Mouse (Mus musculus) kidney, postnatal 0 days (tissue): ENCODE results near the gene C6. TPM values are rescaled to one million over a fixed set of nuclear protein-coding genes. Genes with fewer than 3 reads are reported as not detected.

Experiments
- ATAC-seq: fragments of 200-750 bp; cut with Nextera tagmentation; replicated peaks from 2 replicates; pipeline ENCODE4 v1.8.0; 2017; ENCODE audit warnings: low read depth, moderate number of reproducible peaks, moderate TSS enrichment, moderate library complexity; ENCODE audit not compliant: low FRiP score
- DNase-seq: peaks from one replicate; pipeline ENCODE4 v3.0.0-alpha.2; 2016; ENCODE audit warnings: low spot score
- H3K27ac ChIP-seq: fragments of 300-500 bp; sonication (generic); 2 replicates; pipeline ENCODE4 v1.5.1; 2014; ENCODE audit warnings: mild to moderate bottlenecking
- H3K27me3 ChIP-seq: fragments of 300-500 bp; sonication (generic); 2 replicates; pipeline ENCODE4 v1.6.1; 2014; ENCODE audit warnings: low read length, mixed read lengths; ENCODE audit not compliant: insufficient read depth
- H3K36me3 ChIP-seq: fragments of 300-500 bp; sonication (generic); 2 replicates; pipeline ENCODE4 v1.6.1; 2014; ENCODE audit warnings: low read length, mixed read lengths; ENCODE audit not compliant: insufficient read depth
- H3K4me1 ChIP-seq: fragments of 300-500 bp; sonication (generic); replicated peaks from 2 replicates; pipeline ENCODE4 v1.6.1; 2014; ENCODE audit warnings: antibody characterized with exemption, low read length, mixed read lengths; ENCODE audit not compliant: insufficient read depth
- H3K4me2 ChIP-seq: fragments of 300-500 bp; sonication (generic); 2 replicates; pipeline ENCODE4 v1.6.1; 2014; ENCODE audit warnings: mild to moderate bottlenecking, low read length, moderate library complexity, mixed read lengths
- H3K4me3 ChIP-seq: fragments of 300-500 bp; sonication (generic); replicated peaks from 2 replicates; pipeline ENCODE4 v1.5.1; 2014; ENCODE audit warnings: low read depth, low read length
- H3K9ac ChIP-seq: fragments of 300-500 bp; sonication (generic); 2 replicates; pipeline ENCODE4 v1.6.1; 2014; ENCODE audit warnings: low read depth, low read length
- H3K9me3 ChIP-seq: fragments of 300-500 bp; sonication (generic); replicated peaks from 2 replicates; pipeline ENCODE4 v1.6.1; 2016; ENCODE audit warnings: low read length, inconsistent platforms, mixed read lengths
- CTCF ChIP-seq: IDR thresholded peaks from 2 replicates; pipeline ENCODE4 v1.5.1; 2016; ENCODE audit warnings: antibody characterized with exemption, low read depth, mild to moderate bottlenecking, moderate library complexity
- WGBS: fragments of 180-500 bp; shearing (Covaris S2); extraction: QIAGEN DNeasy Blood & Tissue Kit; methylation state at CpG from one replicate; pipeline ENCODE4 v1.1.7; 2014; 5-methylcytosine and 5-hydroxymethylcytosine counted together
- polyA plus RNA-seq: library from polyadenylated mRNA; unstranded; fragments of >200 nt; fragmentation: Nextera tagmentation; extraction: Ambion mirVana; gene quantifications from 2 replicates; pipeline ENCODE4 v1.2.1, GENCODE M21; 2015

Gene C6
- polyA plus RNA-seq, 1 experiment from 2014 or later: 0.11 TPM

DNA sequence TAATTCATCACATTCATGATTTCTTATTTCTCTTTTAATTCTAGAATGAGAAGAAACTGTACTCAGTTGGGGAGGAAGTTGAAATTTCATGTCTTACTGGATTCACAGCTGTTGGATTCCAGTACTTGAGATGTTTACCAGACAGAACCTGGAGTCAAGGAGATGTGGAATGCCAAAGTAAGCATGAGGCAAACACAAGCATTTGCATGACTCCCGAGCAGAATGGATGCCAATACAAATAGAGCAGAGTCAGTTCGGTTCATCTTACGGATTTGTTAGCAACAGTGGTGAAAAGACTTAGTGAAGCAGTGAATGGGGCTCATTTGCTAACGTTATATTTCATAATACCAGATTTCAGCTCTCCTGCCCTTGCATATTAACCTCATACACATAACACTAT, 69.9 kb downstream of the C6 start:
- Histone ChIP-seq H3K4me2 (no peak overlapping the region), H3K27me3 (no peaks in the 10 kb centered on the region), H3K4me3 (no peak overlapping the region), H3K9ac (no peak overlapping the region), H3K27ac (no peak overlapping the region), H3K4me1 (no peaks in the 10 kb centered on the region), H3K36me3 (no peaks in the 10 kb centered on the region), H3K9me3 (no peaks in the 10 kb centered on the region)
- peak; percentile 69 for DNase-seq
- TF ChIP-seq CTCF: no peak
- ATAC-seq: no peak
- WGBS: 54% methylated on average over 4 of the region's 4 CpGs

DNA sequence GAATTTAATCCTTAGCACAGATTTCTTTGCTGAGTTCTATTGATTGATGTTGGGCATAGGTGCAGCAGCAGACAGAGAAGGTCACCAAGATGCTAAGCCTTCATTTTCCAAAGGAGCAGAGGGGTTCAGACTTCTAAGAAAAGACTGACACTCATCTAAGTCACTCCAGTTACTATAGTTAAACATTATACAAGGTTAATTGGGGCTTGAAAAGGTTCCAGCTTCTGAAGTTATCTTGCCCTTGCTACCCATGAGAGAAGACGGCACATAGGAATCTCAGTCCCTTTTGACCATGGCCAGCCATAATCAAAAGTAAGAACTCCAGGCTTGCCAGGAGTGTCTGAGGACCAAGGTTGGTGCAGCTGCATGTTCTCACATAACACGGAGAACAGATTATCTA, 77.3 kb downstream of the C6 start:
- Histone ChIP-seq H3K27ac (no peak overlapping the region), H3K9ac (no peak overlapping the region), H3K4me1 (no peaks in the 10 kb centered on the region), H3K27me3 (no peaks in the 10 kb centered on the region), H3K4me3 (no peak overlapping the region), H3K4me2 (no peak overlapping the region), H3K36me3 (no peaks in the 10 kb centered on the region), H3K9me3 (no peaks in the 10 kb centered on the region)
- ATAC-seq (no peak), DNase-seq (no peak)
- TF ChIP-seq CTCF: no peak
- 65% methylated on average over 2 of the region's 2 CpGs for WGBS

DNA sequence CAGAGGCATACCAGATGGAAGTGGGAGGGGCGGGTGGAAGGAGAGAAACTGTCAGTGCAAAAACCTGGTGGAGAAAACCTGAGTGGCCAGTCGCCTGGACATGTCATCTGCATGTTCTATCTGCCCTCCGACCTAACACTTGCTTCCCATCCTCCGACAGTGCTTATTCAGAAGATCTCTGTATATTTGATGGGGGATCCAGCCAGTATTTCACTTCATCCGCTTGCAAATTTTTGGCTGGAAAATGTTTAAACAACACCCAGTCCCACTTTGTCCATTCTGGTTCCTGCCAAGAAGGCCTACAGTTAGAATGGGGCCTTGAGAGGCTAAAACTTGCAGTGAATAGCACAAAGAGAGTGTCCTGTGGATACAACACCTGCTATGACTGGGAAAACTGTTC, 81.2 kb downstream of the C6 start:
- H3K9me3 ChIP-seq: no peaks in the 10 kb centered on the region
- TF ChIP-seq CTCF: no peak
- no peak overlapping the region for H3K4me2 ChIP-seq
- ATAC-seq (no peak), DNase-seq (no peak)
- no peaks in the 10 kb centered on the region for H3K36me3 ChIP-seq
- no peak overlapping the region for H3K9ac ChIP-seq
- no peaks in the 10 kb centered on the region for H3K27me3 ChIP-seq
- H3K4me3 ChIP-seq: no peak overlapping the region
- 79% methylated on average over 5 of the region's 5 CpGs for WGBS
- no peaks in the 10 kb centered on the region for H3K4me1 ChIP-seq
- H3K27ac ChIP-seq: no peak overlapping the region

DNA sequence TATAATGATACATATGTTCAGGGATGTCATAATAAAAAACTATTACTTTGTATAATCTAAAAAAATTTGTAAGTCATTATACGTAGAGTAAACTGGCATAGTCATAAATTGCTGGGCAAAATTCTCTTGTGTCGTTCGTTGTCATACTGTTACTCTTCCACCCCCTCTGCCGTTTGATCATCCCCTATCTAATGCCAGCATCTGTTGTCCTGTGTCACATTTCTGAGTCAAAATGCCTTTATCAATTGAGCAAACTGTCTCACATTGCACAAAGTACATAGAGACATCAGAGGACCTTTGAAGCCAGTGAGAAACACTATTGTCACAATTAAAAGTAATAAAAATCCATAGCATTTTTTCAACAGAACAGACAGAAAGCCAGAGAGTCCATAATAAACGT, 88.0 kb downstream of the C6 start:
- H3K27me3 ChIP-seq: no peaks in the 10 kb centered on the region
- no peaks in the 10 kb centered on the region for H3K36me3 ChIP-seq
- WGBS: 88% methylated on average over 5 of the region's 5 CpGs
- no peak for TF ChIP-seq CTCF
- no peak overlapping the region for H3K9ac ChIP-seq
- H3K4me3 ChIP-seq: no peak overlapping the region
- H3K27ac ChIP-seq: no peak overlapping the region
- H3K9me3 ChIP-seq: no peaks in the 10 kb centered on the region
- ATAC-seq (no peak), DNase-seq (no peak)
- no peaks in the 10 kb centered on the region for H3K4me1 ChIP-seq
- no peak overlapping the region for H3K4me2 ChIP-seq

DNA sequence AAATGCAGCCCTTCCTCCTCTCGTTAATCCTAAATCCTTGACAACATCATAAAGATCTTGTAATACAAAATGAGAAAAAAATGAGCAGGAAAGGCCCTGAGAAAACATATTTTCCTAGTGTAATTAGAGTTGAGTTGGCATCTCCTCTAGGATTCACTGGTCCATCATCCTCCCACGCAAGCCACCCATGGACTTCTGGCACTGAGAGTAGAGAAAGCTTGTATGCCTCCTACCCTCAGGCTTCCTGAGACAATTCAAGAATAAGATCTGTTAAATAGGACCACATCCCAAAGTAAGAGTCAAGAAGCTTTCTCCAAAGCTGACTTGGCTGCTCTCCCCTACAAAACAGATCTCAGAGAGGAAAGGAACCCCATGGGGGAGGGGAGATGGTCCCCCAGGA, 88.7 kb downstream of the C6 start:
- Histone ChIP-seq H3K27me3 (no peaks in the 10 kb centered on the region), H3K4me1 (no peaks in the 10 kb centered on the region), H3K27ac (no peak overlapping the region), H3K36me3 (no peaks in the 10 kb centered on the region), H3K4me2 (no peak overlapping the region), H3K9ac (no peak overlapping the region), H3K9me3 (no peaks in the 10 kb centered on the region), H3K4me3 (no peak overlapping the region)
- no peak for DNase-seq
- 85% methylated on average over 2 of the region's 2 CpGs for WGBS
- no peak for TF ChIP-seq CTCF
- ATAC-seq: no peak

DNA sequence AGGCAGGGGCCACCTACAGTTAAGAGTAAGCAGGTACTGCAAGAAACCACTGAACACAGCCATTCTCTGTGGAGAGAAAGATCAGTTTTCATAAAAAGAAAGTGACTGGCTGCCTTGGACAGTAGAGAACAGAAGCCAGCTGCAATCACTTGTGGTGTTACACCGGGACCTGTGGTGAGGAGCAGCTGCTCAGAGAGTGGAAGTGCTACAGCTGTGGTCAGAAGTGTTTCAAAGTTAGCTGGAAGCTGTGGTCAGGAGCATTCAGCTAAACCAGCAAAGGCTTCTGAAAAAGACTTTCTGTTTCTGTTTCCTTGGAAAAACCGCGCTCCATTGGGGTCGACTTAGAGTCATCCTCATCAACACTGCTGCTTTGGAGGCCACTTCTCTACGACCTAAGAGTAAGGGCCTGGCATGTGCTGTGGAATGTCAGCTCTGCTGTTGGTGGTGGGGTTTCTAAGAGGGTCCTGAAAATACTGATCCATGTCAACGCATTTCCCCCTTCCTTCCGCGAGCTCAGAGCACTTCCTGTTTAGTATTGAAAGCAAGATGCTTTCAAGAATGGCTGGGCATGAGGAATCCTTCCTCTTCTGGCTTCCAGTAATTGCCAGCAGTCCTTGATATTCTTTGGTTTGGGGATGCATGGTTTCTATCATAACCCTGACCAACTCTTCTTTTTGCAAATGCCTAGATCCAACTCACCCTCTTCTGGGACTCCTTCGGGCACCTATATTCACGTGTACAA, 89.9 kb downstream of the C6 start:
- 71% methylated on average over 10 of the region's 10 CpGs for WGBS
- H3K4me2 ChIP-seq: no peak overlapping the region
- H3K27ac ChIP-seq: no peak overlapping the region

DNA sequence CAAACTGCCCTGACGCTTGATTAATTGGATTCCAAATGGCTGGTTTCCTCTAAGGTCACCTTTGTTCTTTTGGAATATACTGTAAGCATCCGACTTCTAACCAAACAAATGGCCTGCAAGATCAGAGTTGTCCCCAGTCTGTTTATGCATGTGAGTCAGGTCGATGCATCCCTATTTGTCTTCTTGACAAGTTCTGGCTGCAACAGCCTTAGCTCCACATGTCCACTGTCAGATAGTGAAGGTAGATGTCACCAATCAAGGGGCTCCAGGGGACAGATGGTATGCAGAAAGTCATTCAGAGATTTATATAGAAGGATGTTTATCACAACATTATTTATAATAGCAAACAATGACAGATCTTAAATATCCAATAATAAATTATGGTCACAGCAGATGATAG, 91.5 kb downstream of the C6 start:
- no peaks in the 10 kb centered on the region for H3K27me3 ChIP-seq

More for the DNA sequence above, 89.9 kb downstream of the C6 start:
- Histone ChIP-seq H3K9ac (no peak overlapping the region), H3K36me3 (no peaks in the 10 kb centered on the region), H3K4me3 (no peak overlapping the region), H3K9me3 (no peaks in the 10 kb centered on the region), H3K4me1 (no peaks in the 10 kb centered on the region), H3K27me3 (no peaks in the 10 kb centered on the region)
- ATAC-seq: 0 out of 2 replicates have a peak, but pooled peaks have one; percentile 49
- DNase-seq: peak; percentile 76
- TF ChIP-seq CTCF: no peak

More for the DNA sequence above, 91.5 kb downstream of the C6 start:
- Histone ChIP-seq H3K9ac (no peak overlapping the region), H3K27ac (no peak overlapping the region), H3K4me3 (no peak overlapping the region), H3K4me2 (no peak overlapping the region), H3K9me3 (no peaks in the 10 kb centered on the region), H3K36me3 (no peaks in the 10 kb centered on the region), H3K4me1 (no peaks in the 10 kb centered on the region)
- ATAC-seq: no peak
- peak; percentile 14 for DNase-seq
- TF ChIP-seq CTCF: no peak
- 30% methylated on average over 3 of the region's 3 CpGs for WGBS
